Mouse (Mus musculus): ENCODE data around the gene 1700123O20Rik.

- peak; percentile 49 for TF ChIP-seq CTCF (IDR thresholded peaks at IDR 0.05; ENCODE audit: insufficient read depth, low read depth, low read length)
- TF ChIP-seq POLR2A (IDR thresholded peaks at IDR 0.05; ENCODE audit: insufficient read depth, low read depth, low read length), result no peak
Observed at GRCm38 (mm10) chr14:54650621-54651454, 35.2 kb upstream of the 1700123O20Rik start.

All from olfactory bulb, adult 2 months (tissue).